Mouse (Mus musculus): ENCODE results near the gene Dpp6.
A peak's percentile ranks its signal among the peaks of the same experiment; 100 is the strongest.

Dpp6 gene

DNA sequence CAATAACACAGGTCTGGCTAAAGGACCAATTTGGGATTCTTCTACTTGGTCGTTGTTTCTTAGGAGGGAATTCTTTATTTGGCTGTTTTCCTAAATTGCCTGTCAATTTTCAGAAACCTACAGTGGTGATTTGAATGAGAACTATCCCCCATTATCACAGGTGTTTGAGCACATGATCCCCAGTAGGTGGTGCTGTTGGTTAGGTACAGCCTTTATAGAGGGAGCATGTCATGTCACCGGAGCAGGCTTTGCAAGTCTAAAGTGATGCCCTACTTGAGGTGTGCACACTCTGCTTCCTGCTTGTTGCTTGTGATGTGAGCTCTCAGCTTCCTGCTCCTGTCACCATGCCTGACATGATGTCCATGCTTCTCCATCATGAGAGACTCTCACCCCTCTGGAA lies 870.3 kb downstream of the Dpp6 start:
- no peak for DNase-seq

DNA sequence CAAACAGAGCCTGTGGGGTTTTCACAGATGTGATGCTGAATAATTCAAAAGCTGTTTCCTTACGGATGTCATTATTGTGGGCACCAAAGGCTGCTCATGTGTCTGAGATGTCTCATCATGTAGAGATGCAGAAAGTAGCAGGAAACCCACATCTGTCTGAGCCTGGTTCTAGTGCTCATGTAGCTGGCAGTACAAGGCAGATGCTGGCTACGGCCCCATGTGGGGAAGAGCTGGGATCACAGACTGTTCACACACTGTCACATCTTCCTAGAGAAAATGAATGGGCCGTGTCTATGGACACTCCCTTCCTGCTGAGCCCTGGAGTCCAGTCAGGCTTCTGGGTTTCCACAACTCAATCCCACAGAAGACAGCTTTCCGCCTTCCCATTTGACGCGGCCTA lies 885.5 kb downstream of the Dpp6 start:
- no peak for DNase-seq

DNA sequence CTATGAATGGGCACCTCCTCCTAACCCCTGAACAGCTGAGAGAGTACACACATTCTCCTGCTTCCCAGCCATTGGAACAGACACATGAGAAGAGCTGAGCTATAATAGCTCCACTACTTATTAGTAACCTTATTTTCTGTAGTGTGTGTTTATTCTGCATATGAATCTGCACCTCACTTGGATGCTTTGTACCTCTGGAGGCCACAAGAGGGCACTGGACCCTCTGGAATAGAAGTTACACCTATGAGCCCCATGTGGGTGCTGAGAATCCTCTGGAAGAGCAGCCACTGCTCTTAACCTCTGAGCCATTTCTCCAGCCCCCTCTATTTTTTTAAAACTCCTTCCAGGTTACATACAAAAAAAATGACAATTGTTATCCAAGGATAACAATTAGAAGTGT lies 888.0 kb downstream of the Dpp6 start:
- no peak for DNase-seq

DNA sequence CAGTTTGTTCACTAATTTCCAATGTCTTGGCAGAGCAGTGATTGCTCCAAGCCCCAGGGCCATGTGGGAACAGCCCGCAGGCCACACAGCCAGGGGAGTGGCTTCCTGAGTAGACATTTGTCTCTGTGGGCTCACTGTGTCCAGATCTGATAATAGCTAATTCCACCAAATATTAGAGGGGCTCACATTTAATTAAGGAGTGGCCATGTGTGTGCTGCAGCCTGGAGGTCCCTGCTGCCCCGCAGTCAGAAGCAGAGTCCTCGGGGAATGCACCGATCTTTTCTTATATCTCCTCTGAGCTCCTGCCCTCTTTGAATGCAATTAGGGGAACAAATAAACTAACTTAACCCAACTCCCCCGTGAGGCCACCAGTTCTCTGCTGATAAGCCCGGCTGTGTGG lies 889.5 kb downstream of the Dpp6 start:
- DNase-seq, result peak in 1 of 2 experiments; percentile 1

DNA sequence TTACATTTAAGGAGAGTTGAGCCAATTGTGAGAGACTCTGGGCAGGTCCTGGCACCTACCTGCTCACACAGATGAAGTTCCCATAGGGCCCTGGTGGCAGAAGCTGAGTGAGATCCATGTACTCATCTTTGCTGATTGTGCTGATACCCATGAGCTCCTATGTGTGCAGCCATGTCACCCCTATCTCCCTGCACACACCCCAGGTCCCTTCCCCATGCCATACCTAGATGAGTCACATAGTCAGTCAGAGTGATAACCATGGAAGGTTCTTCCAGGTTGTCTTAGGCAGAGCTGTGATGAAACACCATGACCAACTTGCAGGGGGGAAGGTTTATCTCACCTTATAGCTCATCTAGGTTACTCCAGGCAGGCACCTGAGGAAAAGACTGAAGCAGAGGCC lies 890.3 kb downstream of the Dpp6 start:
- DNase-seq, result no peak

DNA sequence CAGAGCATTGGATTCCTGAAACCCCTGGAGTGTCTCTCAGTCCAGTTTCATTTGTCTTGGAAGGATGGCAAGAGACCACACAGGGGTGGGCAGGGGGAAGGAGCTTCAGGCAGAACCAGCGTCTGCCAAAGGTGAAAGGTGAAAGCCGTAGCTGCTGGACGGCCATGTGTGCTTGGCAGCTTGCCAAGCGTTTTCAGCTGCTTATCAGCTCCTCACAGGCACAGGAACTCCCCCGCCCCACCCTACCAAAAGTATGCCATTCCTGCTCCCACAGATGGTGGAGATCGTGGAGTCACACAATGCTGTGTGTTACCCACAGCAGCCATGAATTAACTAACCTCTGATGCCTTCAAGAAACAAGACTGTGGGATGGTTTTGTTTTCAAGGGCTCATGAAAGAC lies 891.2 kb downstream of the Dpp6 start:
- peak; percentile 40 to 48 for DNase-seq

DNA sequence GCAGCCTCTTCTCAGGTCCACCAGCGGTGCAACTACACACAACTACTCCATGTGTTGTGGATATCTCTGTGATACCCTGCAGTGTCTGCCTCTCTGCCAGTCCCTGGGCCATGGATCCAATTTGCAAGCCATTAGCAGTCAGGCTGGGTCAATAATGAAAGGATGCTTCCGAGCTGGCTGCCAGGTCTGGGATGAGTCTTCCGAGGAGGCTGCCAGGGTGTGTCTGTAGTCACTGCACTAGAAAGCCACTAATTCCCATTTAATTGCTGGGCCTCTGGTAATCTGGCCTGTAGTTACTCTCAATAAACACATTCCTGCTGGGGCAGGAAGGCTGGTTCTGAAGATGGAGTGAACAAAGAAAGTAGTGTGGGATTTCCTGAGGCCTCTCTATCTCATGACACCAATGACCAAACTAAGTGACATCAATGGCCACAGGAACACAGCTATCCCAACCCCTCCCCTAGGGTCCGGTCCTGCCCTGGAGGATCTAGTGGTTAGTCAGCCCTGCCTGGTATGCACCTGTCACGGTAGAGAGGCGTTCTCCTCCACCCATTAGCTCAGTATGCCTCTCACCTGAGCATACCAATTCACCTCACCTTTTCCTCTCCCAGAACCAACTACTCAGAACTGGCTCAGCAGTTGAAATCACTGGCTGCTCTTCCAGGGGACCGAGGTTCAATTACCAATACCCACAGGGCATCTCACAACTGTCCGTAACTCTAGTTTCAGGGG lies 894.6 kb downstream of the Dpp6 start:
- DNase-seq, result no peak

DNA sequence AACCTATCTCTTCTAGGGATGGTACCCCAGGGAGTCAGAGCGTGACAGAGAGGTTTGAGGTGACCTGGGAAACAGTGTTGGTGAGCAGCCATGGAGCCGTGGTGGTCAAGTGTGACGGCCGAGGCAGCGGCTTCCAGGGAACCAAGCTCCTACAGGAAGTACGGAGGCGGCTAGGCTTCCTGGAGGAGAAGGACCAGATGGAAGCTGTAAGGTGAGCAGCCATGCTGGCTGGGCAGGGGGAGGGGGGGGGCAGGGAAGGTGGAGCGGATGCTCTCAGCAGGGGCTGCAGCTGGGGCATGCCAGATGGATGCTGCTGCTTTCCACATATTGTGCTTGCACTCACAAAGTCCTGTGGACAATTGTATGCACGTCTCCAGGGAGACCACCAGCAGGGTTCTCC lies 897.4 kb downstream of the Dpp6 start:
- DNase-seq, result no peak

DNA sequence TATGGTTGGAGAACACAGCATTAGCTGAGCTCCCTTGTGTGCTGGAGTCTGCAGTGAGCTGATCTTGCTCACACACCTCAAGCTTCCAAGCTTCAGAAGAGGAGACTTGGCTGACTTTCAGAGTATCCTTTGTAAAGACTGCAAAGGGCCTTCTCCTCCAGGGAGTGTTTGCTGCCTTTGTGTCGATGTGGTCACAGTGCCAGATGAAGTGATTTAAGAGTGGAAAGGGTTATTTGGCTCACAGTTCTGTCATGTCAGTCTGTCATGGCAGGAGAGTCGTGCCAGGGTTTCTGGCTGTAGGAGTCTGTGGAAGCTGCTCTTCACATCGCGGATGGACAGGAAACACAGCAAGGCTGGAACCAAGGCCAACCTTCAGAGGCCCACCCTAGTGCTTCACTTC lies 899.0 kb downstream of the Dpp6 start:
- DNase-seq, result no peak

DNA sequence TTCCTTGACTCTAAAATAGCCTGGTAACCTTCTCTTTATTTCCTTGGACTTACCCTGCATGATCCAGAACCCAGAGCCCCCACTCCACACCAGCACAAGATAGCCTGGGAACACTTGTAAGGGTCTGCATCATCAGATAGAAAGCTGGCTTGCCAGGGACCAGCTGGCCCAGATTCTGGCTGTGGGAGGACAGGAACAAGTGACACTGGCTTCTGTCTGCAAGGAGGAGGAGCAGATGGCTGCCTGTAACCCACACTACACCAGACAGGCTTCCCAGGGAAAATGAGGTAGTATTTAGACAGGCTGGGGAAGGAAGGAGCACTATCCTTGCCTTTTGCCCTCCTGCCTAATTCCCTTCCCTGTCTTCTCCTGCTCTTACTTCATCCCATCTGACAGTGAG lies 900.3 kb downstream of the Dpp6 start:
- no peak for DNase-seq

DNA sequence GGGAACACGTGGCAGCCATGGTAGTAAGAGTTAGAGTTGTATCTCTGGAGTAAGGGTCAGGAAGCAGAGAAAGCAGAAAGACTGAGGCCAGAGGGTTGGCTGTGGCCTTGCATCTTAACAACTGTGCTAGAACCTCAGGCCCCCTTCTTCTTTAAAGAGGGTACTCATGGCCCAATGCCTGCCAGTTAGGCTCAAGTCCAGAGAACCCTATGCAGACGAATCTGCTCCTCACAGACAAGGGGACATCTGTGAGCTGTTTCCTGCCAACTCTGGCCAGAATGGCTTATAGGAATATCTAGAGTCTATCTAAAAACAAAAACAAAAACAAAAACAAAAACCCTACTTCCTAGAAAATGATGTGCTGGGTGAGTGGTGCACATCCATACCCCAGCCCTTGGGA lies 902.3 kb downstream of the Dpp6 start:
- DNase-seq, result no peak

DNA sequence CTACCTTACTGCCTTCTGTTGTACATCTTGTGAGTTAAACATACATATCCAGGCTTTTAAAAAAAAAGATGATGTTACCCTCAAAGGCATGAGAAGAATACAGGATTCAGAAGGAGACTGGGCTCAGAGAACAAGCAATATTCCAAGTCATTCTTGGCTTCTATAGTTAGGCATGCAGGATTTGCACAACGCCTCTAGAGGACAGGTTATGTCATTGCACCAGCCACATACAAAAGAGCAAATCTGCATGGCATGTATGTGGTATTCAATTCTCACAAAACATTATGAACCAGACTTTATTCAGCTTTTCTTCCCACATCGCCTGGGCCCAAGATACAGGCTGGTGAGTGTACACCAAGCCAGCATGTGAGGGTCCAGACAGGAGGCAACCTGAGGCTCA lies 907.5 kb downstream of the Dpp6 start:
- DNase-seq, result no peak

DNA sequence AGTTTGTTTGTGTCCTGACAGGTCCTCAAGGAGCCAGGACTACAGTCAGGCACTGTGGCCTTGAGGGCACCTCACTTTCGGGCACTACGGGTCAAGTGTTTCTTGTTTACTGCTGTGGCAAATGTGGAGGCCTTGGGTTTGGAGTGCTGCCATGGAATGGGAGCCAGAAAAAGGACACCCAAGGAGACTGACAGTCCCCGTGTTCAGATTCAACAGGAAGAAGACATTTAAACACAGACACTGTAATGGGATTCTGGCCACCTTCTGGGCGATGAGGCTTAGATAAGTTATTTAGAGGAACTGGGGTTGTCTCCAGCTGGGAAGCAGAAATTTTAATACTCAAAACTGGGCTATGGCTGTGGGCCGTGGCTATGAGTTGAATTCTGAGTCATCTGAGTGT lies 913.7 kb downstream of the Dpp6 start:
- peak; percentile 44 to 57 for DNase-seq

DNA sequence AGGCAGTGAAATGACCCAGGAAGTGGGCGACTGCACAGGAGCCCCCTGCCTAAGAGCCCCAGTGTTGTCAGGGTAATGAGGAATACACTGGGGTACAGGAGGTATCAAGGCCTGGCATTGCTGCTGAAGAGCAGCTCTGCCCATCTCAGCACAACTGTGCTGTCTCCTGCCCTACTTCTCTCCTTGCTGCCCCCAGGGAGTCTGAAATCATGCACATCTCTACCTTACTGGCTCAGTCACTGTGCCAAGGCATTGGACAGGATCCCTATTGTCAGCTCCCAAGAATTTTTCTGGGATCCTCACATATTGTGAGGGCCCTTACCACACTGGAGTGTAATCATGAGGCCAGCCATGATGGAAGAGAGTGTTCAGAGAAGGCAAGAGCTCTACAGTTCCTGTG lies 914.4 kb downstream of the Dpp6 start:
- DNase-seq, result no peak

DNA sequence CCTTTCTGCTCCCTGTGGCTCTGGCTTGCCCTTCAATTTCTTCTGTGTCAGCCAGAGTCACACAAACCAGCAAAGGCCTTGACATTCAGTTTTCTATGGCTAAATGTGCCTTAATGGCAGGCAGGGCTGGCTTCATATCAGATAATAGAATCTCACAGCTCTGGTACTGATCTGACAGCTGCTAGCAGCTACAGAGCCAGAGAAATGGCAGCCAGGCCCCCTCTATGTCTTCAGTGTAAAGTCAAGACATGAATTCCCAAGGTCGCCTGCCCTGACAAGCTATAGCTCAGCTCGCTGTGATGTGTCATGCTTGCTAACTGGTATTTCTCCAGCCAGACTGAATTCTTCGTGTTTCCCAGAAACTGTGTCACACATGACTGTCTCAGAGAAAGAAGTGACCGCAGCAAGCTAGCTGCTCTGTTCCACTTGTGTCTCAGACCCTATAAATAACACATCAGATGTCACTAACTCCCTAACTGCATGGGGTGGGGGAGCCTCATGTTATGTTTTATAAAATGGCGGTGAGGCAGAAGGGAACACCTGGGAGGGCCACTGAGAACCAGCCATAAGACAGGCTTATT lies 915.4 kb downstream of the Dpp6 start:
- DNase-seq, result no peak

DNA sequence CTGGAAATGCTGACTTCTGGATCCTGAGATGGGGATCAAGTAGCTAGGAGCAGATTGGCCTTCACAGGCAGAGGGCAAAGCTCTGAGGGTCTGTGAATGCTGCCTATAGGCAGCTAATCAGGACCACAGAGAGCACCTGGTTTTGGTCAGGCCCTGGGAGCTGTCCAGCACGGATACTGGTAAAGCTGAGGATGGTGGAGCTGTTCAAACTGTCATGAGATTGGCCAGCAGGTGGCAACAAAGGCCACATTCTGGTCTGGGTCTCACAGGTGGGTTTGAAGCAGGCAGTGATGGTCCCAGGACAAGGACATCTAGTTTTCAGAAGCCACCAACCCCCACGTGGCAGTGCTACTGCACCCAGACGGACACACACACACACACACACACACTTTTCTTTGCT lies 920.2 kb downstream of the Dpp6 start:
- DNase-seq, result peak; percentile 7 to 13

DNA sequence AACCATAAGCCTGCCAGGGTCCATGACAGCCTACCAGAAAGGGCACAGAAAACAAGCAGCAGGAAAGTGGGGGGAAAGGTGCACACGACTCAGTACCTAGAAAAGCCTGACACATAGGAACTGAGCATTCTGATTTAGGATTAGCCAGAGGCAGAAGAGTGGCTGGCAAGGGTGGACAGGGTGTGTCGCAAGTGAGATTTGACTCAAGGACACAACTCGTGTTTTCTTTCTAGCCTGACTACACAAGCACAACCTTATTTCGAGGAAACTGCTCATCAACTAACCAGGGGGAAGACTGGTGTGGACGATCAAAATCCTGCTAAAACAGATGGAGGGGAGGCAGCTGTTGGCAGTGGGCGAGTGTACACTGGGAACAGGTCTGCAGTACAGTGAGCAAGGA lies 922.2 kb downstream of the Dpp6 start:
- no peak for DNase-seq

DNA sequence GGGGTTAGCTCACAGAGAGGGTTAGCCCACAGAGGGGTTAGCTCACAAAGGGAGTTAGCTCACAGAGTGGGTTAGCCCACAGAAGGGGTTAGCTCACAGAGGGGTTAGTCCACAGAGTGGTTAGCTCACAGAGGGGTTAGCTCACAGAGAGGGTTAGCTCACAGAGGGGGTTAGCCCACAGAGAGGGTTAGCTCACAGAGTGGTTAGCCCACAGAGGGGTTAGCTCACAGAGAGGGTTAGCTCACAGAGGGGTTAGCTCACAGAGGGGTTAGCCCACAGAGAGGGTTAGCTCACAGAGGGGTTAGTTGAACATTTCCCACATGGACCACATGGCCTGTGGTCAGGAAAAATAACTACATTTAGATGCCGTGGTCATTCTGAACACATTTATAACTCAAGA lies 927.9 kb downstream of the Dpp6 start:
- DNase-seq, result no peak

DNA sequence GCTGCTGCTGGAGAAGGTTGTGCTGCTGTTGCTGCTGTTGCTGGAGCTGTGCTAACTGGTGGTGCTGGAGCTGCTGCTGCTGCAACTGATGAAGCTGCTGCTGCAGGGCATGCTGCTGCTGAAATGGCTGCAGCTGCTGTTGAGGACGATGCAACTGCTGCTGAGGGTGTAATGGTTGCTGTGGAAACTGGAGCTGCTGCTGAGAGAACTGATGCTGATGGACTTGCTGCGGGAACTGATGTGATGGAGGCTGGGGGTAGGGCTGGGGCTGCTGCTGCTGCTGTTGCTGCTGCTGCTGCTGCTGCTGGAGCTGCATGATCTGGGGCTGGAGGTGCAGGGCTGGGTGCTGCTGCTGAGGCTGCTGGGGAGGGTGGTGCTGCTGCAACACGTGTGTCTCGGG lies 948.8 kb downstream of the Dpp6 start:
- DNase-seq, result no peak

DNA sequence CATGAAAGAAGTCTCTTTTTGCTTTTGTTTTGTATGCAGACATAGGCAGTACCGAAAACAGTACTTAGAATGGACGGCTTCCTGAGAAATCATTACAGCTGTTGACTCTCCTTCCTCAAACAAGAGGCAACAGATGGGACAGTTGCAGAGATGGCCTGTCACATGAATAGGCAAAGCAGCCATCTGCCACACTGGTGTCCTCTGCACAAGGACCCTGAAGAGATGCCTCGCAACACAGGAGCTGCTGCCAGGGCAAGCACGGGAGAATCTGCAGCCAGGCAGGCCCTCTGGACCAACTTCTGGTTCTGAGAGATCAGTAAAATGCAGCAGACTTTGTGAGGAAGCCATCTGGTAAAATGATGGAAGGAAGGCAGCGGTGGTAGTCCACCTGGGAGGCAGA lies 950.9 kb downstream of the Dpp6 start:
- no peak for DNase-seq
